Mouse (Mus musculus) ovary, adult 18-20 months (tissue): Measurements from ENCODE around the gene Dpt.
"Not testable (repeated sequence)": the region's sequence is repeated elsewhere in the genome, so short reads cannot be mapped to it uniquely, and the experiment has no call there.

ENCODE experiments used
- DNase-seq: peaks from one replicate; pipeline ENCODE4 v3.0.0; 2022; ENCODE audit warnings: low spot score, mixed read lengths

Dpt gene

DNA sequence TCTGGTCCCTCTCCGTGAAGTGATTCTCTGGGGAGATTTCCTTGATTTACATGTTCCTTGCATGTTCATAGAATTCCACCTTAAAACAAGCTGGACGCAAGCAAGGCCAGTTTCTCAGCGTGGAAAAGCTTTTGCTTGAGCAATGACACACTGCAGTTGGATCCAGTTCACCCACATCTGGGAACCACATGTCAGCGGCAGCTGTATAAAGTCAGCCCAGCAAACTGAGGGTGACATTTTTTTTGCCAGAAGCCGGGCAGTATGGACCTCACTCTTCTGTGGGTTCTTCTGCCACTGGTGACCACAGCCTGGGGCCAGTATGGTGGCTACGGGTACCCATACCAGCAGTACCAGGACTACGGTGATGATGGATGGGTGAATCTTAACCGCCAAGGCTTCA is at the start of gene Dpt:
Gene Dpt, plus strand, starts transcription at position 174 of the 400 bp plus-strand sequence.
- no peak for DNase-seq

- DNase-seq, result no peak
Measured at GRCm38 (mm10) chr1:164753736-164754135, 42.7 kb upstream of the Dpt start.

DNA sequence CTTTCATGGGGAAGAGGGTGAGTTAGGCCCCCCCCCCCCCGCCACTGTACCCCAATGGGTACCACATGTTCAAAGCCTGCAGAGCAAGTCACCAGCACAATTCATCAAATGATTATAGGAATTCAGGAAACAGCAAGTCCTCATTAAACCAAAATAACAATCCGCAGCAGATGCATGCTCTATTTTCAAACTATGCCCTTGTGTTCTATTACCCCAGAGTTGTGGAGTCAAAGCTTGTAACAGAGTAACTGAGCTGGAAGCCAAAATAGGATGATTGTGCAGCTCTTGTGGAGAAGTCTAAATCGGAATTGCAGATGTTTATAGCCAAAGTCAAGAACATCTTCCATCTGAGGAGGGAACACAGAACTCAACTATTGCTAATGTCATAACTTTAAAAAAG is 40.8 kb upstream of the Dpt start:
- DNase-seq, result no peak

DNA sequence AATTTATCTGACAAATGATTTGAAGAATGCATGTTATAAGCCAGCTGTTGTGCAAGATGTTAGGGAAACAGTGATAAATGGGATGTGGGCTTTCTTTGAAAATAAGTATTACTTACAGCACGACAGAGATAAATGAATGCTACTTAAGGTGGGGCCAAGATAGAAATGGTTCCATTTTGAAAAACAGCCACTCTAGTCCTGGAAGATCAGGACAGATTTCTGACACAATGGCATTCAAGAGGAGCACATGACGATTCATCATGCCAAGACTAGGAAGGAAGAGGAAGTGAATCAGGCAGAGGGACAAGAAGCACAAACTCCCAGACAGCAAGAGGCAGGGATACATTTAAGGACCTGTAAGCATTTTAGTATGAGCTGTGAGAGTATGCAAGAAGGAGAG is 39.5 kb upstream of the Dpt start:
- DNase-seq, result no peak

DNA sequence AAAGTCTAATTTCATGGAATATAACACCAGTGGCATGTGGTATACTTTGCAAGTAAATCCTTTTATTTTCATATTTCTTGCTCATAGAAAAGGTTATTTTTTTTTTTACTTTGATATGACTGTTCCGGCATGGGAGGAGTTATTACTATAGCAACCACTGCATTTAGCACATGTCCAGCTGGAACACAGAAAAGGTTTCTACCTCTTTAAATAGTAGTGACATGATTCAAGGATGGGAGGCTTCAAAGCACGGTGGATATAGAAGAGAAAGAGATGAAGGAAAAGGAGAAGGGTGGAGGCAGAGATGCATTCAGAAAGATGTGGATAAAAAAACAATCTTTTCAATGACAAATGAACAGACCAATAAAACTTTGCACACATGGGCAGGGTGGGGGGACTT is 38.0 kb upstream of the Dpt start:
- no peak for DNase-seq

- no peak for DNase-seq
Measured at GRCm38 (mm10) chr1:164762276-164762675, 34.2 kb upstream of the Dpt start.

DNA sequence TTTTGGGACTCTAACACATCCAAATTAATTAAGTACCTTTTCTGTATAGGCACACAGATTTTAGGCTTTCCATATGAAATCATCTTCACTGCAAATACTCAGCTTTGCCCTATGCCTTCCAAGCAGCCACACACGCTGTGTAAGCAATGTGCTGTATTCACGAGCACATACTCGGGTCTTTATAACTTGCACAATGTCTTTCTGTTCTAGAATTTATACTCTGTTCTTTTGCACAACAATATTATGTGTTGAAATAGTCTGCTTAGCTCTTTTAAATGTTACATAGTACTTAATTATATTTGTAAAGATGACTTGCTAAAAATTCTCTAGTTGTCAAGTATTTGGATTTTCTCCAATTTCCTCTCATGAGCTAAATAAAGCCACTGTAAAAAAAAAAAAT is 29.8 kb upstream of the Dpt start:
- DNase-seq, result no peak

GRCm38 (mm10) chr1:164770611-164771010 is 25.8 kb upstream of the Dpt start:
- peak; percentile 59 for DNase-seq

DNA sequence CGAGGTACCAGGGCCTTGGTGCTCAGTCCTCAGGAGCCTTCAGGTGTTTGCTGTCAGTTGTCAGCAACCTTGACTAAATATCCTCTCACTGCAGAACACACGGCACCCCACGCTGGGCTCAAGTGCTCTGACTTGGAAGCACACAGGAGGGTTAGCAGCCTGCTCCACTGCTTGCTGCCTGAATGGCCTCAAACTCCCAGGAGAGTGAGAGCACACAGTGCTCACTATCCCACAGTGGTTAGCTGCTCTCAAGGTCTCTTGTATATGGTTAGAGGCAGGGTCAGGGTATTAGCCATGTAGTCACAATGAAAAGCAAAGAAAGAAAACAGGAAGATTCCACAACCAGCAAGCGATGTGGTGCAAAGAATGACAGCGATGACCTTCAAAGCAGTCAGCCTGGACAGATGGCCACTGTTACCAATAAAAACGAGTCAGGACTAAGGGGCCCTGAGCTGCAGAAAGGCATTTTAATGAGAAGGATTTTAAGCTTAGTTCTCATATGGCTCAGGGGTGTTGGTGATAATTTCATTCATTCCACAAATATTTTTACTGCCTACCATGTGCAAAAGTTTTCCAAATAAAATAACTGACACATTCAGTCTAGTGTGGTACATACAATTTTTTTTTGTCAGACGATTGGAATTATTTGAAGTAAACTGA is 15.5 kb upstream of the Dpt start:
- no peak for DNase-seq

DNA sequence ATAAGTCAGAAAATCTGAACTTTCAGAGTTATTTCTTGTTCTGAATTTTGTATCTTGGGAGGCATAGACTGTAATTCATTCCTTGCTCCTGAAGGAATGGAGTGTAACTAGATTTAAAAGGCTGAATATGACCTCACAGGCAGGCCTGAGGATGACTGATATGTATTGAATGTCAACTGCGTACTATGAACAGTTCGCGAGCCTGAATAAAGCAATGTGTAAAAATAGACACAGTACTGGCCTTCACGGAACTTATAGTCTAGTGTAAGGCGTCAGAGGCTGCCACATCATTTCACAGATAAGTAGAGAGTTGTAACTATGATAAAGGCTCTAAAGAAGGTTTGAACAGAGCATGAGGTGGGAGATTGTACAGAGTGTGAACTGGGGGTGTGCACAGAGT is 10.3 kb upstream of the Dpt start:
- DNase-seq, result no peak

DNA sequence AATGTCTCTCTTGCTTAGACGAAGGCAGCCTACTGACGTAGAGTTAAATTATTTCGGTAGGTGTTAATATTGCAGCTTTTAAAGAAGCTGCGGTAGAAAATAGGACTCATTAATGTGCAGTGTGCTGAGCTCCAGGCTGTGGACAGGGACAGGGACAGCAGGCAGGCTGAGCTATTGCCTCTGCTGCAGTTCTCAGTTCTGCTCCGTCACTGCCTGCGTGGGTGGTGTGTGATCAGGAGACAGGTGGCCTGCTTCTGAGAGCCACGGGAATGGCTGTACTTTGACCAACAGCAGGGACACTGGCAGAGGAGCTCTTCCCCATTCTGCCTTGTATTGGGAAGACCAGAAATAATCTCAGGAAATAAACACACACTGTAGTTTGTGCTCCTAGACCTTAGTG is 8.7 kb upstream of the Dpt start:
- DNase-seq, result no peak

DNA sequence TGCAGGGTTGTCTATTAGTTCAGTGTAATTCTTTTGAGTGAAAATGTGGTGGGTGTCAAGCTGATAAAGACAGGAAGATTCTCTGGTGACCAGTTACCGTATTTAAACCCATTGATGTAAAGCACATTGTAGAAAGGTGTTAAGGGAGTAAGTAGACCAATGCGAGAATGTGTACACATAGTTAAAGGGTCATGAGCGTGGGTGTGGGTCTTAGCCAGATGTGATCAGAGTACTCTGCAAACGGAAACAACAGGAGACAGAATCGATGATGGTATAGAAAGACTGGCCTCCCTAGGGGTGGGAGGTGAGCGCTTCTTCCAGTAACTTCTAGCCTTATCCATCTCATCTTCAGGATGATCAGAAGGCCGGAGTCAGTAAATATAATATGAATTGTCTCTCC is 8.2 kb upstream of the Dpt start:
- DNase-seq, result no peak

DNA sequence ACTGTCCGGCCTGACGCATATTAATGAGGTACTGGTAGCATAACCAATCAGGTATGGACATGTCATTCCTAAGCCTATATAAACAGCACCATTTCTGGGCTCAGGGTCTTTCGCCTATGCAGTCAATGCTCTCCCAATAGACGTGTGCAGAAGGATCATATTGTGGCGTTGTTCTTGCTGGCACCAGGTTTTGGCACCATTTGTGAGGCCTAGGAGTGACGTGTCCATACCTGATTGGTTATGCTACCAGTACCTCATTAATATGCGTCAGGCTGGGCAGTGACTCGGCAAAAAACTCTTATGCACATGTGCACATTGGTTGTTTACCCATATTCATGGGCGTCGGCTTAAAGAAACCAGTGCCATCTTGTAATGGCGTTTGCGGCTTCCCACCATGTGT is 6.1 kb upstream of the Dpt start:
- not testable (repeated sequence) for DNase-seq

DNA sequence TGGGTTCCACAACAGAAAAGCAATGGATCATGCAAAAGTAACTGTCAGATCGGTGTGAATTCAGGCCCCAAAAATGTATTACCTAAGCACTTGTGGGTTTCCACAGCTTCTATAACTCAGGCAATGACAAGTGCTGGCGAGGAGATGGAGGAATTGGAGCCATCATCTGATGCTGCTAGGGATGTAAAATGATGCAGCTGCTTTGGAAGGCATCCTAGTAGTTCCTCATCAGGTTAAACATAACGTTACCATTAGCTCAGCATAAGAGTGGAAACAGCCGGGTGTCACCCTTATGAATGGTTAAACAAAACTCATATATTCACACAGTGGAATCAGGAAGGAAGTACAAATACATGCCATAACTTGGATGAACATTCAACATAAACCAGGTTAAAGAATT is 3.4 kb upstream of the Dpt start:
- no peak for DNase-seq

GRCm38 (mm10) chr1:164797746-164798285 is 1.4 kb downstream of the Dpt start:
- DNase-seq, result no peak

GRCm38 (mm10) chr1:164798471-164798922 is 2.1 kb downstream of the Dpt start:
- DNase-seq, result no peak

- DNase-seq, result no peak
Measured at GRCm38 (mm10) chr1:164799161-164799560, 2.7 kb downstream of the Dpt start.

DNA sequence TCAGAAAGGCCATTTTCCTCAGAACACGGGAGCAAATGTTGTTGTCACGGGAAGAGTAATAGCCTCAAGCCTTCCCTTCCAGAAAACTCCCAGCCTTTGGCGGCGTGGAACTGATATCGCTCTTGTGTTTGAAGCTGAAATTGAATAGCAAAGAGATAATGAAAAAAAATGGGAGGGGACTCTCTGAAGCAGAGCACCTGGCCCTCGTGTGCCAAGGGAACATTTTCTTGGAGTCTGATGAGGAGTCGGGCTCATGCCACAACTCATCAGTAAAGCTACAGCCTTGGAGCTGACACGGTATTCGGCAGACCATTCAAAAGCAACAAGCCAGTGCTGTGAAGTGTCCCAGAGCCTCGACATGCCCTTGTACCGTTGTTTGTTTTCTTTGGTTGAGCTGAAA is 7.8 kb downstream of the Dpt start:
- DNase-seq, result no peak

DNA sequence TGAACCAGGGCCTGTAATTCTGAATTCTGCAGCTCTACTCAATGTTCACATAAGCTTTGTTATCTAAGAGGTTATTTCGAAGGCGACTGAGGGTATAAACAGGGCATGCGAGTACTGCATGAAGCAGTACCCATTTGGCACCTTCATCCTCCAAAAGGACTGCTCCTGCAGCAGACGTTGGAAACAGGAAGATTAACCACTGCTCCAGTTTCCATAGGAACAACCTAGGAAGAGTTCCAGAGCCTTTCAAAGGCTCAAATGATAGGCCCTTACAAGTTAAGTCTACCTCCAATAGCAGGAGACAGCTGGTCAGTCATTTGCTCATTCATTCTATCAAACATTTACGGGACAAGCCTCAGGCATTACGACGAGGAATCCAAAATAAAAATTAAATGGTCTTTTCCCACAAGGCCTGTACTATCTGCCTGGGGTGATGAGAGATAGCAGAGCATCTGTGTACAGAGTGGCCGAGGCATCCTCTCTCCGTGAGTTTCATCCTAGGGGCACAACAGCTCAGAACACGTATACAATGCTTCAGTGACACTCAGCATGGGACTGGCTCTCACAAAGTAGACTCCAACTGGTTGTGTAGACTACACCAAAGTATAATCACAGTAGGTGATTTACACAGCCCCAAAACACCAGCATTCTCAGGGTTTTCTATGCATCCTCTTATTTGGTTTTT is 8.4 kb downstream of the Dpt start:
- DNase-seq, result no peak

DNA sequence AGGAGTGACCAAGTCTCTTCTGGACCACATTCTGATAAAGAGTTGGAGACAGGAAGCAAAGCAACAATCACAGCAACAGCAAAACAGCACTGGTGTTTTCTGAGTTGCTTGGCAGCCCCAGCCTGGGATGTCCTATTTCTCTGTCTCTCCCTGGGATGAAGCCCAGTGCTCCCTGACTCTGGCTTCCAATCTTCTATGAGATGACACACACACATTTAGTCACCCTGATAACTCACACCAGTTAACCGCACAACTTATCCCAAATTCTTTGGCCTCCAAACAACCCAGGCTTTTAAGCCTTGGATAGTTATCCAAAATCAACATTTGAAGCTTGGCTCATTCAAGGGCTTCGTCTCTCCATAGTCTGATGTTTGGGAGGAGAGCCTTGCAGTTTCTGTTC is 12.9 kb downstream of the Dpt start:
- no peak for DNase-seq

DNA sequence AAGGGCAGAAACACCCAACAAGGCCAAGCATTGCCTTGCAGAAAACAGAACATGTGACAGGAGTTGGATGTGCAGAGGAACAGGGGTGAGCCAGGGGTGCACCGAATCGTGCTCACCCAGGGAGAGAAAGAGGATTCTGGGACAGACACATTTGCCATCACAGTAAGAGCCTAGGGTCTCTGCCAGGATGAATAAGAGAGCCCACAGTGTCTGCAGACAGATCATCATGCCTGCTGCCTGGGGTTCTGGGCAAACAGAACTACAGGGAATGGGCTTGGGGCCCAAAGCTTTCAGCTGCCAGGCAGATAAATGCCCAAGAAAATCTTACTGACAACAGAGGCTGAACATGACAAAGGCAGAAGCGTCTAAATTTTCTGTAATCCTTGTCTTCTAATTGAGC is 14.9 kb downstream of the Dpt start:
- DNase-seq, result no peak

DNA sequence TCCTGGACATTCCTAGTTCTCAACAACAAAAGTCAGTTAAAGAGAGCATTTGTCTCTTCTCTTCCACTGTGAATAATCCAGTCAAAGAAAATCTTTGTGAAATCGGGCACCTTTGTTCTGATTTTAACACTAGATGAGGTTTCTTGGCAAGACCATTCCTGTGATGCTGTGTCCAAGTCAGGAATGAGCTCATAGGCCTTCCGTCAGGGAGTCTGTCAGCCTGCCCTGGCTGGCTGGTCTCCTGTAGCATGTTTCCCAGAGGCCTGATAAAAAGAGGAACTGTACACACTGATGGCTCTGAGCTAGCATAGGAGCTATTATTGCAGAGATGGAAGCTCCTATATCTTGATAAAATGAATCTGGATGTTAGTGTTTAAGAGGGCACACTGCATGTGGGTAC is 17.8 kb downstream of the Dpt start:
- no peak for DNase-seq

DNA sequence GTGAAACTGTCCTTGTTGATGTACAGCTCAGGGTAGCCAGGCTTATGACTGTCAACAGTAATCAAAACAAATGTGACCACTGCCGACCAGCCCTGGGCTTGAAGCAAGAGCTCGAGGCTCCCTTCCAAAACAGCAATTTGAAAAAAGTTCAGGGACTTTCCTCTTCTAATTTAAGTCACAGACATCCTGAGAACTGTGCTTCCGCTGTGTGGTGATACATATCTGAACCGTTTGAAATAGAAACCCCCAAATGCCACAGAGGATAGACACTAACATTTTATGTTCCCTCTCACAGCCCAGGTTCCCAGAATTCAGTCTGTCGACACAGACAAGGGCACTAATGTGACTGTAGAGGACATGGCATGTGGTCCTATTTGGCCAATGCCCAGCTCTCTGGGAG is 18.9 kb downstream of the Dpt start:
- no peak for DNase-seq

DNA sequence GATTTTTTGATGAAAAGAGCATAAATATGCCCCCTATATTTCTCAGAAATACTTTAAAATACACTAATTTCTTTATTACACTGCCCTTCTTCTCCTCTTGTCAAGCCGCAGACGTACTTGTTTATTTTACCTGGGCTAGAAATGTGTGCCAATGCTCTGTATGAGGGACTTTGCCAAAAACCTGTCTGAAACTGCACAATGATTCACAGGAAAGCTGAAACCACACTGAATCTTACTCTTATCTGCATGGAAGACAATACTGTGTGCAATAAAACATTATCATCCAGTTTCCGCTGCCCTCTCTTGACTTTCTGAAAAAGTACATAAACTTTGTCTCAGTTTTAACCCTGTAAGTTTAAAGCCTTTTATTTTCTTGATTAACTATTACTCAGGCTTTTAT is 20.9 kb downstream of the Dpt start:
- no peak for DNase-seq
